Mouse (Mus musculus) megakaryocyte, embryonic 14.5 days (primary cell): ENCODE results near the gene Shisa5.

Experiments
- FLI1 ChIP-seq: IDR thresholded peaks from 2 replicates; pipeline ENCODE4 v1.6.1; 2012; ENCODE audit warnings: low read length, inconsistent platforms, mixed read lengths
- GATA1 ChIP-seq: IDR thresholded peaks from 3 replicates; pipeline ENCODE4 v1.6.1; 2012; ENCODE audit warnings: mixed read lengths, low read length, inconsistent platforms, borderline replicate concordance

DNA sequence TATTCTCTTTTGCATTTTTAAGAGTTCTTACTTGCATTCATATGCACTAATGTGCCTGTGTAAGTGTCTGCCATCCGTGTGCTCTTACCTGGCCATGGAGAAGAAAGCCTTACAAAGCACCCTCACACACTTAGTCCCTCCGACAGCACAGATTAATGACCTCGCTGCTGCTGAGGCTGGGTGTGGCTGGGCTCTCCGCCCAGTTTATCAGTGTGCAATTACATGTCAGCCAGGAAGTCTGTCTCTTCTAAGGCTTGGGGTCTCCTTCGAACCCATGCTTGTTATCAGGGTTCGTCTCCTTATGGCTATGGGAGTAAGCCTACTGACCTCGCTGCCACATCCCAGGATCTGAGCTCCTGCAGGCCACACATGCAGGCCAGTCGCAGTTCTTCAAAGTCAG is 23.0 kb upstream of the Shisa5 start:
- no peak for TF ChIP-seq GATA1
- no peak for TF ChIP-seq FLI1
